Mouse (Mus musculus): Measurements from ENCODE around the gene Ndrg4. TPM values are rescaled to one million over a fixed set of nuclear protein-coding genes. Genes with fewer than 3 reads are reported as not detected.

Ndrg4 gene
- polyA plus RNA-seq, 1 experiment from 2014 or later, result 486 TPM

- 93% methylated on average over 7 of the region's 7 CpGs for WGBS
- Histone ChIP-seq H3K27ac (ENCODE audit: low read depth, low read length) (no peak overlapping the region), H3K4me3 (ENCODE audit: low read depth, low read length) (no peak overlapping the region), H3K4me2 (ENCODE audit: low read depth, low read length) (no peak overlapping the region), H3K27me3 (ENCODE audit: control insufficient read depth, insufficient read depth, low read length) (no peaks in the 10 kb centered on the region), H3K36me3 (ENCODE audit: control insufficient read depth, insufficient read depth, low read length) (peaks cover 88% of the 10 kb centered on the region), H3K4me1 (ENCODE audit: control insufficient read depth, insufficient read depth, low read length) (no peaks in the 10 kb centered on the region), H3K9me3 (ENCODE audit: control insufficient read depth, low read length) (no peaks in the 10 kb centered on the region), H3K9ac (replicated peaks; ENCODE audit: low read depth, low read length) (no peak overlapping the region)
- ATAC-seq (ENCODE audit: low read depth), result no peak
Observed at GRCm38 (mm10) chr8:95741732-95742131, 65.0 kb downstream of the Ndrg4 start.

- Histone ChIP-seq H3K4me3 (ENCODE audit: low read depth, low read length) (no peak overlapping the region), H3K27ac (ENCODE audit: low read depth, low read length) (no peak overlapping the region), H3K4me1 (ENCODE audit: control insufficient read depth, insufficient read depth, low read length) (no peaks in the 10 kb centered on the region), H3K36me3 (ENCODE audit: control insufficient read depth, insufficient read depth, low read length) (peaks cover 61% of the 10 kb centered on the region), H3K27me3 (ENCODE audit: control insufficient read depth, insufficient read depth, low read length) (no peaks in the 10 kb centered on the region), H3K9ac (replicated peaks; ENCODE audit: low read depth, low read length) (no peak overlapping the region), H3K9me3 (ENCODE audit: control insufficient read depth, low read length) (no peaks in the 10 kb centered on the region), H3K4me2 (ENCODE audit: low read depth, low read length) (no peak overlapping the region)
- no peak for ATAC-seq (ENCODE audit: low read depth)
- 93% methylated on average over 4 of the region's 4 CpGs for WGBS
Observed at GRCm38 (mm10) chr8:95748028-95748427, 71.2 kb downstream of the Ndrg4 start.

GRCm38 (mm10) chr8:95751924-95752323, 75.1 kb downstream of the Ndrg4 start:
- Histone ChIP-seq H3K4me1 (ENCODE audit: control insufficient read depth, insufficient read depth, low read length) (no peaks in the 10 kb centered on the region), H3K4me2 (ENCODE audit: low read depth, low read length) (no peak overlapping the region), H3K27ac (ENCODE audit: low read depth, low read length) (no peak overlapping the region), H3K27me3 (ENCODE audit: control insufficient read depth, insufficient read depth, low read length) (no peaks in the 10 kb centered on the region), H3K36me3 (ENCODE audit: control insufficient read depth, insufficient read depth, low read length) (peaks cover 42% of the 10 kb centered on the region), H3K9ac (replicated peaks; ENCODE audit: low read depth, low read length) (no peak overlapping the region), H3K4me3 (ENCODE audit: low read depth, low read length) (no peak overlapping the region), H3K9me3 (ENCODE audit: control insufficient read depth, low read length) (no peaks in the 10 kb centered on the region)
- 97% methylated on average over 1 of the region's 1 CpGs for WGBS
- ATAC-seq (ENCODE audit: low read depth), result no peak

DNA sequence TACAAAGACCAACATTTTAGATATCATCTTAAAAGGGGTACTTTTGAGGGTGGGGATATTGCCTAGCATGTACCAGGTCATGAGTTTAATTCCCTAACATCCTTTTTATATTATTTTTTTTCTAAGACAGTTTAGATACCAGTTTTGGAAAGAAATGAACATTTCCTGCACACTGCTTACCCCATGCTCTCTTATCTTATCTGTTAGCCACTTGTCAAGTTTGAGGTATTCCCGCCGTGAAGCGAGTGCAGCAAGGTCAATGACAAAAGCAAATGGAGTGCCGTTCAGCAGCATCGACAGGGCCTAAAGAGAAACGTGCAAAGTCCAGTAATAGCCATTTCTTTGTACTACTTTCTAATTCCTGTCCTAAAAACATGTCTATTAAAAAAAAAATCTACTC, 83.5 kb downstream of the Ndrg4 start:
- no peak overlapping the region for H3K4me3 ChIP-seq (ENCODE audit: low read depth, low read length)
- H3K4me1 ChIP-seq (ENCODE audit: control insufficient read depth, insufficient read depth, low read length), result no peaks in the 10 kb centered on the region
- H3K27me3 ChIP-seq (ENCODE audit: control insufficient read depth, insufficient read depth, low read length), result no peaks in the 10 kb centered on the region
- no peak overlapping the region for H3K4me2 ChIP-seq (ENCODE audit: low read depth, low read length)
- 94% methylated on average over 6 of the region's 6 CpGs for WGBS
- H3K27ac ChIP-seq (ENCODE audit: low read depth, low read length), result no peak overlapping the region
- peaks cover 51% of the 10 kb centered on the region for H3K36me3 ChIP-seq (ENCODE audit: control insufficient read depth, insufficient read depth, low read length)
- ATAC-seq (ENCODE audit: low read depth), result no peak
- no peaks in the 10 kb centered on the region for H3K9me3 ChIP-seq (ENCODE audit: control insufficient read depth, low read length)
- no peak overlapping the region for H3K9ac ChIP-seq (replicated peaks; ENCODE audit: low read depth, low read length)

DNA sequence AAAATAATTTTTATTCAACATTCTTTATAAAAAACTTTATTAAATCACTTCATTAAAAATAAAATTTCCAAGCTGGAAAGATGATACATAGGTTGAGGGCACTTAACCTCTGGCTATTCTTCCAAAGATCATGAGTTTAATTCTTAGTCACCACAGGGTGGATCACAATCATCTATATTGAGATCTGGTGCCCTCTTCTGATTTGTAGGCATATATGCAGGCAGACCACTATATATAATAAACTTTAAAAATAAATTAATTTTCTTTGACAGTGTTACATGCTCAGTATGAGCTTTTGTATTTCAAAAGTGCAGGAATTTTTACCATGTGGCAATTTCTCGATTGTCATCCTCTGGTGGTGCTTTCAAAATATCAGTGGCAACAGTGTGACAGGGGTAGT, 87.4 kb downstream of the Ndrg4 start:
- H3K9ac ChIP-seq (replicated peaks; ENCODE audit: low read depth, low read length), result no peak overlapping the region
- H3K27me3 ChIP-seq (ENCODE audit: control insufficient read depth, insufficient read depth, low read length), result no peaks in the 10 kb centered on the region
- H3K9me3 ChIP-seq (ENCODE audit: control insufficient read depth, low read length), result no peaks in the 10 kb centered on the region
- H3K4me2 ChIP-seq (ENCODE audit: low read depth, low read length), result no peak overlapping the region
- ATAC-seq (ENCODE audit: low read depth), result no peak
- no peak overlapping the region for H3K27ac ChIP-seq (ENCODE audit: low read depth, low read length)
- no peak overlapping the region for H3K4me3 ChIP-seq (ENCODE audit: low read depth, low read length)
- H3K4me1 ChIP-seq (ENCODE audit: control insufficient read depth, insufficient read depth, low read length), result no peaks in the 10 kb centered on the region
- WGBS, result 91% methylated on average over 1 of the region's 1 CpGs
- peaks cover 63% of the 10 kb centered on the region for H3K36me3 ChIP-seq (ENCODE audit: control insufficient read depth, insufficient read depth, low read length)

Small RNAs within 50 kb of the gene (microRNA-seq; reads per million reads assigned to microRNA genes)
- gene Mir7073, result not detected

Other genes with a start within 250 kb of the Ndrg4 start
- gene Cfap20, start 242.1 kb upstream of the Ndrg4 start, polyA plus RNA-seq (2014; fragmentation: Nextera tagmentation; extraction: Ambion mirVana), result 133 and 135 TPM in 2 replicates
- 16.1 and 16.7 TPM in 2 replicates for gene Csnk2a2, start 186.9 kb upstream of the Ndrg4 start, polyA plus RNA-seq (2014; fragmentation: Nextera tagmentation; extraction: Ambion mirVana)
- 0.97 and 2.0 TPM in 2 replicates for gene Ccdc113, start 142.9 kb upstream of the Ndrg4 start, polyA plus RNA-seq (2014; fragmentation: Nextera tagmentation; extraction: Ambion mirVana)
- not detected in 2 replicates for gene Prss54, start 100.6 kb upstream of the Ndrg4 start, polyA plus RNA-seq (2014; fragmentation: Nextera tagmentation; extraction: Ambion mirVana)
- gene Gins3, start 43.5 kb upstream of the Ndrg4 start, polyA plus RNA-seq (2014; fragmentation: Nextera tagmentation; extraction: Ambion mirVana), result 6.6 and 7.2 TPM in 2 replicates
- gene Setd6, start 38.9 kb downstream of the Ndrg4 start, polyA plus RNA-seq (2014; fragmentation: Nextera tagmentation; extraction: Ambion mirVana), result 30.7 and 31.9 TPM in 2 replicates
- 62.8 and 76.8 TPM in 2 replicates for gene Cnot1, start 130.5 kb downstream of the Ndrg4 start, polyA plus RNA-seq (2014; fragmentation: Nextera tagmentation; extraction: Ambion mirVana)
- gene Sap18b, start 148.4 kb downstream of the Ndrg4 start, polyA plus RNA-seq (2014; fragmentation: Nextera tagmentation; extraction: Ambion mirVana), result 244 and 264 TPM in 2 replicates
- 23.2 and 25.5 TPM in 2 replicates for gene Slc38a7, start 176.6 kb downstream of the Ndrg4 start, polyA plus RNA-seq (2014; fragmentation: Nextera tagmentation; extraction: Ambion mirVana)
- gene Got2, start 211.6 kb downstream of the Ndrg4 start, polyA plus RNA-seq (2014; fragmentation: Nextera tagmentation; extraction: Ambion mirVana), result 90.2 and 104 TPM in 2 replicates